Mouse (Mus musculus): ENCODE measurements around the gene 1700025G04Rik.

1700025G04Rik gene

GRCm38 (mm10) chr1:152067919-152068318 is 22.0 kb downstream of the 1700025G04Rik start:
- Histone ChIP-seq H3K27me3 (ENCODE audit: insufficient read depth, low read length) (no peaks in the 10 kb centered on the region), H3K36me3 (ENCODE audit: insufficient read depth, low read length) (no peaks in the 10 kb centered on the region), H3K4me3 (replicated peaks; ENCODE audit: low read length) (no peak overlapping the region), H3K9me3 (ENCODE audit: low read length) (no peaks in the 10 kb centered on the region), H3K4me1 (replicated peaks; ENCODE audit: low read depth, low read length) (peaks cover 40% of the 10 kb centered on the region)
- TF ChIP-seq CTCF (conservative IDR thresholded peaks at IDR 0.05; ENCODE audit: low read length) (no peak), NANOG (IDR thresholded peaks at IDR 0.05; ENCODE audit: borderline replicate concordance, low read length) (no peak), POU5F1 (IDR thresholded peaks at IDR 0.05; ENCODE audit: borderline replicate concordance, low read length) (no peak)

DNA sequence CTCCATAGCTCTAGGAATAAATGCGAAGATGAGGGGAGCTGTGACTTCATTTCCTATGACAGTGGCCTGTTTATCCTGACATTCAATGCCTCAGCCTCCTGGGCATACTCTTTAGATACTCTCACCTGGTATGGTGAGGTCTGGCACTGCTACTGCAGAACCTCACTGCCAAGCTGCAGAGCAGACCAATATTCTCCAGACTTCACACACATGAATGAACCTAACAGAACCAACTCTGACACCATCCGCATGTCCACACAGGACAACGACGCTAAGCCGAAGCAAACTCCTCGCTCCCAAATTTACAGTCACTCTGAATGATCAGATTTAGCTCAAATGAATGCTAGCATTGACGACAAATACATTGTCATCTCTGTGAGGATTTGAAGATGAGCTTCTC is 24.4 kb downstream of the 1700025G04Rik start:
- no peaks in the 10 kb centered on the region for H3K36me3 ChIP-seq (ENCODE audit: insufficient read depth, low read length)
- no peak for TF ChIP-seq NANOG (IDR thresholded peaks at IDR 0.05; ENCODE audit: borderline replicate concordance, low read length)
- TF ChIP-seq CTCF (conservative IDR thresholded peaks at IDR 0.05; ENCODE audit: low read length), result no peak
- TF ChIP-seq POU5F1 (IDR thresholded peaks at IDR 0.05; ENCODE audit: borderline replicate concordance, low read length), result no peak

DNA sequence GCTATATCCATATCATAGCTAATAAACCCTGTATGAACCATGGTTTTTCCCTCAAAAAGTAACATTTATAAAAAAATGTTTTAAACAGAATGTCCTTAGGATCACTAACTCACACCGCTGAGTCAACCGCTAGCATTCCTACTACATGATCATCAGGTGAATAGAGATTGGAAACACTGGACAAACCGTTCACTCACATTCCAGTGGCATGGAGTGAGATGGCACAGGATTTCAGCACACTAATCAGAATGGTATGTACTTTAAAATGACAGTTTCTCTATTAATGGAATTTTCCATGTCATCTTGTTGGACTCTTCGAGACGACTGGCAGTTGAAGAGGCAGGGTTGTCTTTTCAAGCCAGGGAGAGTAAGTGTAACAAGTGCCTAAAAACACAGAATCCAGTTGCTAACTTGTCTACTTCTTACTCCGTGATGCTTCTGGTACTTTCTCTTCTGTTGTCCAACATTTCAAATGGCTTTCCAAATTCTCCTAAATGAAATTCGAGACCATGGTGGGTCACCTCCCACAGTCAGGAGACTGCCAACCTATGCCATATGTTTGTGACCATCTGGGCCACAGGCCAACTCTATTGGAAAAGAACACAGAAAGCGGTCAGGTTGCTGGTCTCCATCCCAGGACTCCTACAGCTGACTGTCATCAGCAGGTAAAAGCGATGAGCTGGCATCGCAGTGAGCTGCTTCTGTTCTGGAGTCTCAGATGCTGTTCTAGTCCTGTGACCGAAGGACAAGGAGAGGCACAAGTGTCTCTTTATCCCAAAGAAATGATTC is 26.4 kb downstream of the 1700025G04Rik start:
- H3K9me3 ChIP-seq (ENCODE audit: low read length), result no peaks in the 10 kb centered on the region
- no peaks in the 10 kb centered on the region for H3K27me3 ChIP-seq (ENCODE audit: insufficient read depth, low read length)
- no peaks in the 10 kb centered on the region for H3K36me3 ChIP-seq (ENCODE audit: insufficient read depth, low read length)
- TF ChIP-seq NANOG (IDR thresholded peaks at IDR 0.05; ENCODE audit: borderline replicate concordance, low read length) (no peak), POU5F1 (IDR thresholded peaks at IDR 0.05; ENCODE audit: borderline replicate concordance, low read length) (no peak), CTCF (conservative IDR thresholded peaks at IDR 0.05; ENCODE audit: low read length) (no peak)
- peaks cover 6% of the 10 kb centered on the region; the same call in 1 of the 2 replicates for H3K4me1 ChIP-seq (replicated peaks; ENCODE audit: low read depth, low read length)
- H3K4me3 ChIP-seq (replicated peaks; ENCODE audit: low read length), result no peak overlapping the region

More for the DNA sequence above, 24.4 kb downstream of the 1700025G04Rik start:
- no peaks in the 10 kb centered on the region for H3K9me3 ChIP-seq (ENCODE audit: low read length)
- H3K27me3 ChIP-seq (ENCODE audit: insufficient read depth, low read length), result no peaks in the 10 kb centered on the region
- H3K4me1 ChIP-seq (replicated peaks; ENCODE audit: low read depth, low read length), result peaks cover 25% of the 10 kb centered on the region
- no peak overlapping the region for H3K4me3 ChIP-seq (replicated peaks; ENCODE audit: low read length)

DNA sequence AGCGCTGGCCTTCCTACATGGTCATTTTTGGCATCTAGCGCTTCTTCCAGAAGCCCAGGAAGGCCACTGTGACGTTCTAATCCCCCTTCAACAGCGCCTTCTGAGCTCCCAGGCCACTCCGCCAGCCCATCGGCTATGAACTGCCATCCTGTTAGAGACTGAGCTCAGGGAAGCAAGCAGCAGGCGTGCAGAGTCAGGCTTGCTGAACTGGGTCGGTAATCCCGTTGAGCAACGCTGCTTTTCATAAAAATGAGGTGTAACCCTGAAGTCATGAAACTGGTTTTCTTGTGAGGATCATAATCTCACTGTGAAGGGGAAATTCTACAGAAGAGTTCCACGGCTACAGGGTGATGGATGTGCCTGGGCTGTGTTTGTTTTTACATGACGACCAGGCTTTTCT is 28.2 kb downstream of the 1700025G04Rik start:
- TF ChIP-seq POU5F1 (IDR thresholded peaks at IDR 0.05; ENCODE audit: borderline replicate concordance, low read length) (no peak), CTCF (conservative IDR thresholded peaks at IDR 0.05; ENCODE audit: low read length) (no peak), NANOG (IDR thresholded peaks at IDR 0.05; ENCODE audit: borderline replicate concordance, low read length) (no peak)
- Histone ChIP-seq H3K4me3 (replicated peaks; ENCODE audit: low read length) (no peak overlapping the region), H3K36me3 (ENCODE audit: insufficient read depth, low read length) (no peaks in the 10 kb centered on the region), H3K9me3 (ENCODE audit: low read length) (no peaks in the 10 kb centered on the region), H3K27me3 (ENCODE audit: insufficient read depth, low read length) (no peaks in the 10 kb centered on the region), H3K4me1 (replicated peaks; ENCODE audit: low read depth, low read length) (no peaks in the 10 kb centered on the region)

DNA sequence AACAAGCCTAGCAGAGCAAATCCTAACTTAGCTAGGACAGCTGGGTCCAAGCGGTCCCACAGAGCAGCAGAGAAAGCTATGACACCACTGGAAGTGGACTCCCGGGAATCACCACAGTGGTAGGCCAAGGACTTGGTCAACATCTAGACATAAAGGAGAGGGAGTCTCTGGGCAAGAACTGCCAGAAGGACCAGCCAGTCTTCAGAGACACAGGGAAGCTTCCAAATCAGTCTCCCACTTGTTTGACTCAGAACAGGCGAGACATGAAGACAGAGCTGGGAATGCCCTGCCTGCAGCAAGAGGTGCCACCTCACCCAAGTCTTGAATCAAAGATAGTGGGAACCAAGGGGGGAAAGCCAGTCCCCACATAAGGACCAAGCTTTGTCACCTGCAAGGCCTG is 29.7 kb downstream of the 1700025G04Rik start:
- H3K4me3 ChIP-seq (replicated peaks; ENCODE audit: low read length), result no peak overlapping the region
- no peaks in the 10 kb centered on the region for H3K9me3 ChIP-seq (ENCODE audit: low read length)
- H3K36me3 ChIP-seq (ENCODE audit: insufficient read depth, low read length), result no peaks in the 10 kb centered on the region
- no peaks in the 10 kb centered on the region for H3K4me1 ChIP-seq (replicated peaks; ENCODE audit: low read depth, low read length)
- TF ChIP-seq NANOG (IDR thresholded peaks at IDR 0.05; ENCODE audit: borderline replicate concordance, low read length) (no peak), CTCF (conservative IDR thresholded peaks at IDR 0.05; ENCODE audit: low read length) (no peak), POU5F1 (IDR thresholded peaks at IDR 0.05; ENCODE audit: borderline replicate concordance, low read length) (no peak)
- no peaks in the 10 kb centered on the region for H3K27me3 ChIP-seq (ENCODE audit: insufficient read depth, low read length)

- no peak overlapping the region for H3K4me3 ChIP-seq (replicated peaks; ENCODE audit: low read length)
- no peaks in the 10 kb centered on the region for H3K9me3 ChIP-seq (ENCODE audit: low read length)
- H3K36me3 ChIP-seq (ENCODE audit: insufficient read depth, low read length), result no peaks in the 10 kb centered on the region
- TF ChIP-seq NANOG (IDR thresholded peaks at IDR 0.05; ENCODE audit: borderline replicate concordance, low read length) (no peak), POU5F1 (IDR thresholded peaks at IDR 0.05; ENCODE audit: borderline replicate concordance, low read length) (no peak), CTCF (conservative IDR thresholded peaks at IDR 0.05; ENCODE audit: low read length) (no peak)
- no peaks in the 10 kb centered on the region for H3K27me3 ChIP-seq (ENCODE audit: insufficient read depth, low read length)
- no peaks in the 10 kb centered on the region for H3K4me1 ChIP-seq (replicated peaks; ENCODE audit: low read depth, low read length)
These were observed 31.1 kb downstream of the 1700025G04Rik start for GRCm38 (mm10) chr1:152058776-152059175.

DNA sequence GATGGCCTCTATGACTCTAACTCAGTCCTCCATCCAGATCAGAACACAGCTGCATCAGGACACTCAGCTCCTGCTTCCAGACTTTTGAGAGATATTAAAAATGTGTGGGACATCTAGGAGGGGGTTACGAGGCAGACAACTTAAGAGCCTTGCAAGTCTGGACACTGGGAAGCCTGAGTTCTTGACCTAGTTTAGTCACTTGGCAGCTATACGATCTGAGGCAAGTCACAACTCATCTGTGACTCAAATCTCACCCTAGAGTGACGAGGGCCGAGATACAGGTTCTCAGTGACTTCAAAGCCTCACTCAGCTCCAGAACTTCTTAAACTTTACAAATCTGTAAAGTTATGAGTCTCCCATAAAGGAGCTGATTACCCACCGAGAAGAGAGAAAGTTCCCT is 36.8 kb downstream of the 1700025G04Rik start:
- H3K4me3 ChIP-seq (replicated peaks; ENCODE audit: low read length), result no peak overlapping the region
- H3K9me3 ChIP-seq (ENCODE audit: low read length), result no peaks in the 10 kb centered on the region
- no peaks in the 10 kb centered on the region for H3K4me1 ChIP-seq (replicated peaks; ENCODE audit: low read depth, low read length)
- TF ChIP-seq POU5F1 (IDR thresholded peaks at IDR 0.05; ENCODE audit: borderline replicate concordance, low read length) (no peak), NANOG (IDR thresholded peaks at IDR 0.05; ENCODE audit: borderline replicate concordance, low read length) (no peak), CTCF (conservative IDR thresholded peaks at IDR 0.05; ENCODE audit: low read length) (no peak)
- H3K27me3 ChIP-seq (ENCODE audit: insufficient read depth, low read length), result no peaks in the 10 kb centered on the region
- H3K36me3 ChIP-seq (ENCODE audit: insufficient read depth, low read length), result no peaks in the 10 kb centered on the region

GRCm38 (mm10) chr1:152051858-152052257 is 38.1 kb downstream of the 1700025G04Rik start:
- TF ChIP-seq NANOG (IDR thresholded peaks at IDR 0.05; ENCODE audit: borderline replicate concordance, low read length) (no peak), CTCF (conservative IDR thresholded peaks at IDR 0.05; ENCODE audit: low read length) (no peak), POU5F1 (IDR thresholded peaks at IDR 0.05; ENCODE audit: borderline replicate concordance, low read length) (no peak)
- Histone ChIP-seq H3K9me3 (ENCODE audit: low read length) (no peaks in the 10 kb centered on the region), H3K4me3 (replicated peaks; ENCODE audit: low read length) (no peak overlapping the region), H3K36me3 (ENCODE audit: insufficient read depth, low read length) (no peaks in the 10 kb centered on the region), H3K27me3 (ENCODE audit: insufficient read depth, low read length) (no peaks in the 10 kb centered on the region), H3K4me1 (replicated peaks; ENCODE audit: low read depth, low read length) (no peaks in the 10 kb centered on the region)
